Mouse (Mus musculus) T-helper 17 cell (primary cell): ENCODE measurements around the gene Dph6.

Experiments used
- in situ Hi-C, 2 experiments: fragments of 300-600 bp; cut with MboI, MseI; formaldehyde crosslinking; loops; 1 replicate in 1 of 2; 2 replicates in 1 of 2; pipeline ENCODE4 v1.15.1; 2025; ENCODE audit warnings: high pct_unique_total_duplicates in 2 of 2

The Dph6 gene

GRCm38 (mm10) chr2:114543000-114543622 is 111.7 kb downstream of the Dph6 start:
- in situ Hi-C loops: loop anchor here in 1 of 2 experiments (10.0 kb wide), 1 partner anchor 142 kb away; no protein-coding TSS in a partner anchor

GRCm38 (mm10) chr2:114542325-114542724 is 112.4 kb downstream of the Dph6 start:
- in situ Hi-C loops: loop anchor here in 1 of 2 experiments (10.0 kb wide), 1 partner anchor 142 kb away; no protein-coding TSS in a partner anchor

GRCm38 (mm10) chr2:114540416-114540815 is 114.3 kb downstream of the Dph6 start:
- in situ Hi-C loops: loop anchor here in 1 of 2 experiments (10.0 kb wide), 1 partner anchor 144 kb away; no protein-coding TSS in a partner anchor

- in situ Hi-C loops: no loop called here
Observed at GRCm38 (mm10) chr2:114536032-114536431, 118.7 kb downstream of the Dph6 start.

- in situ Hi-C loops: no loop called here
Observed at GRCm38 (mm10) chr2:114531010-114531756, 123.6 kb downstream of the Dph6 start.

GRCm38 (mm10) chr2:114520414-114520813 is 134.3 kb downstream of the Dph6 start:
- in situ Hi-C loops: no loop called here

GRCm38 (mm10) chr2:114519907-114520306 is 134.9 kb downstream of the Dph6 start:
- in situ Hi-C loops: no loop called here

GRCm38 (mm10) chr2:114492398-114492797 is 162.4 kb downstream of the Dph6 start:
- in situ Hi-C loops: no loop called here

GRCm38 (mm10) chr2:114491907-114492306 is 162.9 kb downstream of the Dph6 start:
- in situ Hi-C loops: no loop called here

GRCm38 (mm10) chr2:114486980-114487379 is 167.8 kb downstream of the Dph6 start:
- in situ Hi-C loops: no loop called here
